Mouse (Mus musculus): ENCODE results near the gene Scaf4. TPM values are rescaled to one million over a fixed set of nuclear protein-coding genes. Genes with fewer than 3 reads are reported as not detected.
A peak's percentile ranks its signal among the peaks of the same experiment; 100 is the strongest.

Scaf4 gene
- polyA plus RNA-seq, 1 experiment from 2014 or later: 24.5 TPM

- H3K9me3 ChIP-seq (replicated peaks; ENCODE audit: control insufficient read depth, low read length): no peaks in the 10 kb centered on the region
- peak overlapping the region; percentile 91 for H3K27ac ChIP-seq (replicated peaks; ENCODE audit: low read depth, low read length)
- no peaks in the 10 kb centered on the region for H3K4me1 ChIP-seq (ENCODE audit: control insufficient read depth, insufficient read depth, low read length)
- H3K4me3 ChIP-seq (ENCODE audit: low read depth, low read length): peak overlapping the region; percentile 100
- H3K9ac ChIP-seq (replicated peaks; ENCODE audit: low read length): peak overlapping the region; percentile 98
- under 1% methylated on average over 52 of the region's 53 CpGs for WGBS
- H3K27me3 ChIP-seq (ENCODE audit: control insufficient read depth, insufficient read depth, low read length): no peaks in the 10 kb centered on the region
- peak overlapping the region; percentile 80 for H3K4me2 ChIP-seq (ENCODE audit: low read depth, low read length)
- no peaks in the 10 kb centered on the region for H3K36me3 ChIP-seq (replicated peaks; ENCODE audit: control insufficient read depth, insufficient read depth, low read depth, low read length)
- ATAC-seq (replicated peaks; ENCODE audit: insufficient number of reproducible peaks, low FRiP score, low TSS enrichment, low read depth) (no peak), DNase-seq (ENCODE audit: low spot score) (peak; percentile 56)
Measured at GRCm38 (mm10) chr16:90283266-90283904, 918 bp downstream of the Scaf4 start.

- WGBS: 33% methylated on average over 14 of the region's 14 CpGs
- Histone ChIP-seq H3K36me3 (replicated peaks; ENCODE audit: control insufficient read depth, insufficient read depth, low read depth, low read length) (no peaks in the 10 kb centered on the region), H3K4me1 (ENCODE audit: control insufficient read depth, insufficient read depth, low read length) (no peaks in the 10 kb centered on the region), H3K27ac (replicated peaks; ENCODE audit: low read depth, low read length) (no peak overlapping the region), H3K4me3 (ENCODE audit: low read depth, low read length) (peak overlapping the region; percentile 100), H3K4me2 (ENCODE audit: low read depth, low read length) (peak overlapping the region; percentile 80), H3K9ac (replicated peaks; ENCODE audit: low read length) (peak overlapping the region; percentile 98), H3K27me3 (ENCODE audit: control insufficient read depth, insufficient read depth, low read length) (no peaks in the 10 kb centered on the region), H3K9me3 (replicated peaks; ENCODE audit: control insufficient read depth, low read length) (no peaks in the 10 kb centered on the region)
- DNase-seq (ENCODE audit: low spot score) (no peak), ATAC-seq (replicated peaks; ENCODE audit: insufficient number of reproducible peaks, low FRiP score, low TSS enrichment, low read depth) (no peak)
Measured at GRCm38 (mm10) chr16:90282620-90283265, 1.6 kb downstream of the Scaf4 start.

GRCm38 (mm10) chr16:90281406-90281805 is 2.9 kb downstream of the Scaf4 start:
- ATAC-seq (replicated peaks; ENCODE audit: insufficient number of reproducible peaks, low FRiP score, low TSS enrichment, low read depth) (no peak), DNase-seq (ENCODE audit: low spot score) (no peak)
- H3K4me1 ChIP-seq (ENCODE audit: control insufficient read depth, insufficient read depth, low read length): no peaks in the 10 kb centered on the region
- no peak overlapping the region for H3K9ac ChIP-seq (replicated peaks; ENCODE audit: low read length)
- no peak overlapping the region for H3K4me2 ChIP-seq (ENCODE audit: low read depth, low read length)
- no peak overlapping the region for H3K4me3 ChIP-seq (ENCODE audit: low read depth, low read length)
- no peaks in the 10 kb centered on the region for H3K27me3 ChIP-seq (ENCODE audit: control insufficient read depth, insufficient read depth, low read length)
- no peak overlapping the region for H3K27ac ChIP-seq (replicated peaks; ENCODE audit: low read depth, low read length)
- H3K9me3 ChIP-seq (replicated peaks; ENCODE audit: control insufficient read depth, low read length): no peaks in the 10 kb centered on the region
- H3K36me3 ChIP-seq (replicated peaks; ENCODE audit: control insufficient read depth, insufficient read depth, low read depth, low read length): no peaks in the 10 kb centered on the region
- WGBS: 91% methylated on average over 9 of the region's 9 CpGs

GRCm38 (mm10) chr16:90280989-90281388 is 3.3 kb downstream of the Scaf4 start:
- Histone ChIP-seq H3K36me3 (replicated peaks; ENCODE audit: control insufficient read depth, insufficient read depth, low read depth, low read length) (no peaks in the 10 kb centered on the region), H3K9ac (replicated peaks; ENCODE audit: low read length) (no peak overlapping the region), H3K27me3 (ENCODE audit: control insufficient read depth, insufficient read depth, low read length) (no peaks in the 10 kb centered on the region), H3K27ac (replicated peaks; ENCODE audit: low read depth, low read length) (no peak overlapping the region), H3K4me2 (ENCODE audit: low read depth, low read length) (no peak overlapping the region), H3K4me1 (ENCODE audit: control insufficient read depth, insufficient read depth, low read length) (no peaks in the 10 kb centered on the region), H3K9me3 (replicated peaks; ENCODE audit: control insufficient read depth, low read length) (no peaks in the 10 kb centered on the region), H3K4me3 (ENCODE audit: low read depth, low read length) (no peak overlapping the region)
- WGBS: 87% methylated on average over 5 of the region's 5 CpGs
- ATAC-seq (replicated peaks; ENCODE audit: insufficient number of reproducible peaks, low FRiP score, low TSS enrichment, low read depth) (no peak), DNase-seq (ENCODE audit: low spot score) (no peak)

GRCm38 (mm10) chr16:90280515-90280914 is 3.8 kb downstream of the Scaf4 start:
- ATAC-seq (replicated peaks; ENCODE audit: insufficient number of reproducible peaks, low FRiP score, low TSS enrichment, low read depth): no peak
- no peaks in the 10 kb centered on the region for H3K4me1 ChIP-seq (ENCODE audit: control insufficient read depth, insufficient read depth, low read length)
- no peaks in the 10 kb centered on the region for H3K9me3 ChIP-seq (replicated peaks; ENCODE audit: control insufficient read depth, low read length)

GRCm38 (mm10) chr16:90279058-90279457 is 5.2 kb downstream of the Scaf4 start:
- H3K36me3 ChIP-seq (replicated peaks; ENCODE audit: control insufficient read depth, insufficient read depth, low read depth, low read length): no peaks in the 10 kb centered on the region
- H3K9ac ChIP-seq (replicated peaks; ENCODE audit: low read length): no peak overlapping the region
- H3K27me3 ChIP-seq (ENCODE audit: control insufficient read depth, insufficient read depth, low read length): no peaks in the 10 kb centered on the region
- 70% methylated on average over 6 of the region's 6 CpGs for WGBS
- no peaks in the 10 kb centered on the region for H3K9me3 ChIP-seq (replicated peaks; ENCODE audit: control insufficient read depth, low read length)
- no peak overlapping the region for H3K4me2 ChIP-seq (ENCODE audit: low read depth, low read length)
- DNase-seq (ENCODE audit: low spot score): no peak
- no peak overlapping the region for H3K27ac ChIP-seq (replicated peaks; ENCODE audit: low read depth, low read length)
- ATAC-seq (replicated peaks; ENCODE audit: insufficient number of reproducible peaks, low FRiP score, low TSS enrichment, low read depth): no peak
- no peaks in the 10 kb centered on the region for H3K4me1 ChIP-seq (ENCODE audit: control insufficient read depth, insufficient read depth, low read length)
- H3K4me3 ChIP-seq (ENCODE audit: low read depth, low read length): no peak overlapping the region

More at GRCm38 (mm10) chr16:90280515-90280914, 3.8 kb downstream of the Scaf4 start:
- no peak overlapping the region for H3K4me3 ChIP-seq (ENCODE audit: low read depth, low read length)
- no peak overlapping the region for H3K27ac ChIP-seq (replicated peaks; ENCODE audit: low read depth, low read length)
- no peak overlapping the region for H3K4me2 ChIP-seq (ENCODE audit: low read depth, low read length)
- no peaks in the 10 kb centered on the region for H3K27me3 ChIP-seq (ENCODE audit: control insufficient read depth, insufficient read depth, low read length)
- no peaks in the 10 kb centered on the region for H3K36me3 ChIP-seq (replicated peaks; ENCODE audit: control insufficient read depth, insufficient read depth, low read depth, low read length)
- no peak overlapping the region for H3K9ac ChIP-seq (replicated peaks; ENCODE audit: low read length)
- DNase-seq (ENCODE audit: low spot score): no peak
- 71% methylated on average over 2 of the region's 2 CpGs for WGBS

GRCm38 (mm10) chr16:90275521-90275920 is 8.8 kb downstream of the Scaf4 start:
- Histone ChIP-seq H3K9ac (replicated peaks; ENCODE audit: low read length) (no peak overlapping the region), H3K27me3 (ENCODE audit: control insufficient read depth, insufficient read depth, low read length) (no peaks in the 10 kb centered on the region)
- 92% methylated on average over 6 of the region's 6 CpGs for WGBS

GRCm38 (mm10) chr16:90266581-90266980 is 17.7 kb downstream of the Scaf4 start:
- Histone ChIP-seq H3K27ac (replicated peaks; ENCODE audit: low read depth, low read length) (no peak overlapping the region), H3K4me2 (ENCODE audit: low read depth, low read length) (no peak overlapping the region), H3K4me3 (ENCODE audit: low read depth, low read length) (no peak overlapping the region), H3K9me3 (replicated peaks; ENCODE audit: control insufficient read depth, low read length) (no peaks in the 10 kb centered on the region), H3K4me1 (ENCODE audit: control insufficient read depth, insufficient read depth, low read length) (no peaks in the 10 kb centered on the region), H3K9ac (replicated peaks; ENCODE audit: low read length) (no peak overlapping the region), H3K27me3 (ENCODE audit: control insufficient read depth, insufficient read depth, low read length) (no peaks in the 10 kb centered on the region), H3K36me3 (replicated peaks; ENCODE audit: control insufficient read depth, insufficient read depth, low read depth, low read length) (no peaks in the 10 kb centered on the region)
- 56% methylated on average over 1 of the region's 1 CpGs for WGBS
- peak; percentile 15 for DNase-seq (ENCODE audit: low spot score)
- no peak for ATAC-seq (replicated peaks; ENCODE audit: insufficient number of reproducible peaks, low FRiP score, low TSS enrichment, low read depth)

More at GRCm38 (mm10) chr16:90275521-90275920, 8.8 kb downstream of the Scaf4 start:
- no peaks in the 10 kb centered on the region for H3K9me3 ChIP-seq (replicated peaks; ENCODE audit: control insufficient read depth, low read length)
- no peak overlapping the region for H3K4me3 ChIP-seq (ENCODE audit: low read depth, low read length)
- H3K27ac ChIP-seq (replicated peaks; ENCODE audit: low read depth, low read length): no peak overlapping the region
- no peaks in the 10 kb centered on the region for H3K4me1 ChIP-seq (ENCODE audit: control insufficient read depth, insufficient read depth, low read length)
- no peak overlapping the region for H3K4me2 ChIP-seq (ENCODE audit: low read depth, low read length)
- no peaks in the 10 kb centered on the region for H3K36me3 ChIP-seq (replicated peaks; ENCODE audit: control insufficient read depth, insufficient read depth, low read depth, low read length)
- no peak for ATAC-seq (replicated peaks; ENCODE audit: insufficient number of reproducible peaks, low FRiP score, low TSS enrichment, low read depth)
- no peak for DNase-seq (ENCODE audit: low spot score)

Data from embryonic facial prominence, embryonic 11.5 days (tissue).